Mouse (Mus musculus) embryo, embryonic 9.5 days (tissue): ENCODE measurements at regions not wholly inside any gene's neighbourhood (a gene's known extent, or its start where the extent isn't known, plus 50 kb on each side); places are given as distances from the start of the nearest gene placed in this dataset.
A peak's percentile ranks its signal among the peaks of the same experiment; 100 is the strongest.
"Not testable (repeated sequence)": the region's sequence is repeated elsewhere in the genome, so short reads cannot be mapped to it uniquely, and the experiment has no call there.

Experiments used
- DNase-seq: peaks from one replicate; pipeline ENCODE4 v3.0.0-alpha.2; 2017; ENCODE audit errors: extremely low spot score

DNA sequence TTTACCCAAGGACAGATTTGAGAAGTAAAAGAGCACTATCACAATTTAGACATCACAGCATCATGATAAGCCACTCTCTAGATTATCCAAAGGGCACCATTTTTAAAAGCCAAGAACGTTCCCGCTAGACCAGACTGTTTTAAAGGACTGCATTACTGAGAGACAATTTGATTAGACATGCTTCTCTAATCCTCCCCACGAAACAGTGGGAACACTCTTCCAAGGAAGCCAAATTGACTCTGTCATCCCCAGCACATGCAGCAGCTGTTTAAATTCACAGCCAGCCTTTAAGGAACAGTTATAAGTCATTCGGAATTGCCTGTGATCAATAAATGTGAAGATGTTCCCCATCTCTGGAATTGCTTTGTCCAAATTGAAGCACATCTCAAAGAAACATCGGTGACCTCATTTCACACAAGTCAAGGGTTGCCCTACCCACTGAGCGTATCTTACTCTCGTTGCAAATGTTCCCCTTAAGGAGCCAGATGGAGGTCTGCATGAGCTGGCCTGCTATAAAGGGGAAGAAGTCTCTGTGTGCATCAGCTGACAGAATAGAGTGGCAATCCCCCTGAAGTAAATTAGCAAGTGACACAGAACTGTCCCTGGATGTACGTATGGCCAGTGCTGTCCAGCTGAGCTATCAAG is 393.2 kb downstream of the Pid1 start:
- no peak for DNase-seq

DNA sequence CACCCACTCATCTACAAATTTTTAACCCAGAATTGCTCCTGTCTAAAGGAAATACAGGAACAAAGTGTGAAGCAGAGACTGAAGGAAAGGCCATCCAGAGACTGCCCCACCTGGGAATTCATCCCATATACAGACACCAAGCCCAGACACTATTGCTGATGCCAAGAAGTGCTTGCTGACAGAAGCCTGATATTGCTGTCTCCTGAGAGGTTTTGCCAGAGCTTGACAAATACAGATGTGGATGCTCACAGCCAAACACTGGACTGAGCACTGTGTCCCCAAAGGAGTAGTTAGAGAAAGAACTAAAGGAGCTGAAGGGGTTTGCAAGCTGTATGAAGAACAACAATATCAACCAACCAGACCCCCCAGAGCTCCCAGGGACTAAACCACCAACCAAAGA is 399.3 kb downstream of the Pid1 start:
- DNase-seq, result not testable (repeated sequence)

DNA sequence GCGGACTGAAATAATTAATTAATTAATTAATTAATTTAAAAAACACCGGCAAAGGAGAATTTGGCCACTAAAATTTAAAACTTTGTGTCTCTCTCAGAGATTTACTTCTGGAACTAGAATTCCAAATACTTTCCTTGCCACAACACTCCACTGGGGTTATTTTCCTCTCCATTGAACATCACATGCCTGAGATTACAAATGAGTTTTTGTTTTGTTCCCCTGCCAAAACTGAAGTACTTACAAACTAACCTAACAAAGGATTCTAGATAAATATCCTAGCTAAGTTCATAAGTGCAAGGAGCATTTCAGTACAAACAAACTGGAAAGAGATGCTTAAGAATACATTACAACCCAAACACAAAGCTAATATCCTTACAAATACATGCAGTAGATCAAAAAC is 402.2 kb downstream of the Pid1 start:
- DNase-seq, result no peak

DNA sequence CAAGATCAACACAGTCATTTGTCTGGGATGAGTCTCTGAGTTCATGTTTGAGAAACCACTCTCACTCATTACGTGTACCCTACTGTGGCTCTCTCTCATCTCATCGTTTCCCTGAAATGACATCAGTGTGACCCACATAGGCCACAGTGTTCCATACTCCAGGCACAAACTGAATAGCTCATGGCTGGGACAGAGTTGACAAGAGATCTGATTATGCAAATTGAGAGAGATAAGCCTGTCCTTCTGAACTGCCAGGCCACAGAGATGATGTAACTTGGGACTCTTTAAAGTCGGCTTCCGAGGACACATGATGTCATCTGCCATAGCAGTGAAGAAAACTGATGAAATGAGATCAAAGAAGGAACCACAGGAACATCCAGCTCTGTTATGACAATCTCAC is 404.2 kb downstream of the Pid1 start:
- no peak for DNase-seq

DNA sequence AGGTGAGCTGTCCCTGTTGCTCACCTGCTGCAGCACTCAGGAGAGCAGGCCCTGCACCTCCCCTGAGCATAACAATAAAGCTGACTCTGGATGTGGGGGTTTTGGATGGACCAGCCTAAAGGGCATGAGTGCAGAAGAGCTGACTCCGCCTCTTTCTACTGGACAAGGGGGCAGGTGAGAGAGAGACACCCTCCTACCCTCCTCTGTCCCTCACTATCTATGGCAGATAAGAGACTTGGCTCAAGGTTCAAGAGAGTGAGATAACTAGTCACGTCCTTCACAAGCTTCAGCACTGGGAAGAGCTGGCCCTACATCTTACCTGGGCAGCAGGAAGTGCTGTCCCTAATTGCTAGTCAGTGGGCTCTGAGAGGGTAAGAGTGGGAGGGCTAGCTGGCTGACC is 441.1 kb downstream of the Pid1 start:
- DNase-seq, result no peak

DNA sequence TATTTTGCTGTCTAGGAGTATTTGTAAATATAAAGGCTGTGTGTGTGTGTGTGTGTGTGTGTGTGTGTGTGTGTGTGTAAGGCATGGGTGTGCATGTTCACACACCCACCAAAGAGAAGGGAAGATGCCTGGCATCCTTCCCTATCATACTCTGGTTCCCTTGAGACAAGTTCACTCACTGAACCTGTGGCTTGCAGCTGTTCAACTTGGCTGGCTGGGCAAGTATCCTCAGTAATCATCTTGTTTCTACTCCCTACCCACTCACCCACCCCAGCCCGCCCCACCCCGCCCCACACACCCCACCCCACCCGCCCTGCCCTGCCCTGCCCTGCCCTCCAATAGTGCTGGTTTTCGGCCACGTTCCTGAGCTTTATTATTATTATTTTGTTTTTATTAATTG is 448.5 kb downstream of the Pid1 start:
- no peak for DNase-seq

DNA sequence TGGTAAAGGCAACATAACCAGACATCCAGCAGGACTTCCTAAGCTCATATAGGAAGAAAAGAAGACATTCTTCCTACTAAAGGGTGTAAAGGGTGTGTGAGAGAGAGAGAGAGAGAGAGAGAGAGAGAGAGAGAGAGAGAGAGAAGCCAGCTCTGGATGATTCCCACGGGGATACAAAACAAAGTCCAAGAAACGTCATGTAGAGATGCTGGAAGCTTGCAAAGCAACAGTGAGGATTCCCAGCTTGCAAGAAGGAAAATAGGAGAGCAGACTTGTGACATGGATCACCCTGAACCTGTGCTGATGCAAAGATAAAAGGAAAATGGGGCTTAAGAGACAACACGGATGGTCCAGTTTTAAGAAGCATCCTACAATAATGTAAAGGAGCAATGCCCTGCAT is 456.6 kb downstream of the Pid1 start:
- no peak for DNase-seq

DNA sequence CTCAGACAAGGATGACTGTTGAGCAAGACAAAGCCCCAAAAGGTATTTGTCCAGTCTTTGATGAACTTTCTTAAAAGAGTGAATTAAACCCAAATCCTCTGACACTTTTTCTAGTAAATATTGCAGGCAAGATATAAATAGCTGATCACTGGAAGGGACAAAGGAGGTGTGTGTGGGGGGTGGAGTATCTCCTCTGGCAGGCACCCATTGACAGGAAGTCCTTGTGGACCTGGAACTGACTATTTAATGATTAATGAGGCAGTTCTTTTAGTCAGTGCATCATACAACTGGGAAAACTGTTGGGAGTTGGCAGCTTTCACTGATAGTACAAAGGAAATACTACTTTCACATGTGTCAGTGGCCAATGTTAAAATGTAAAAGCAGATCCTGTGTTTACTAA is 457.1 kb downstream of the Pid1 start:
- DNase-seq, result no peak

DNA sequence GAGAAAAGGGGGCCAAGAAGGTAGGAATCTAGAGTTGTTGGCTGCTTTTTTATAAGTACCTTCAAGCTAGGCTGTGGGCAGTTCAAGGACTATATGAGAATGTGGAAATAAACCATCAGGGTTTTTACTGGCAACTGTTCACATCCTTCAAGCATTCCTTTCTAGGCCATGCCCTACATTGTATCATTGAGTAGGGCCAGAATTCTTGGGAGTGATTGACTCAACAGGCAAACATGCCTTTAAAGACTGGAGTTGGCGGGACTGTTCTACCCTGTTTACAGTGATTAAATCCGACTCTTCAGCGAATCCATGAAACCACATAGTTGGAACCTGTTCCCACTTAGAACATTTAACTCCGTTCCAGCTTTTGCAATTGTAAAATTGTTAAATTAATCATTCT is 463.8 kb downstream of the Pid1 start:
- DNase-seq, result no peak

DNA sequence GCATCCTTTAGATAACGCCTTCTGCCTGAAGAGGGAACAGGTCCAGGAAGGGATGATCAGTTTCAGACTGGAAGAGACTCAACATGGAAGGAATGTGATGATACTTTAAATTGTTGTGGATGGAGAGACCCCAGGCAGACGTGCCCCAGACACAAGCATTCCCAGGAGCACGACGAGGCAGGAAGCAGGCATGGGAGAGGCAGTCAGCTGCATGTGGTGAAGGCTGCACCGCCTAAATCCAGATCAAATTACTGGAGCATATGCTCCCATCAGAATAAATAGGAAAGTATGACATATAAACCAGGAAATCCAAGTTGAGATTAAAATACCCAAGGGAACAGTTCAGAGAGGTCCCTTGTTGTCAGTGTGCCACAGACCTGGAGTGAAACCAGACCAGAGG is 467.3 kb downstream of the Pid1 start:
- peak; percentile 10 for DNase-seq

DNA sequence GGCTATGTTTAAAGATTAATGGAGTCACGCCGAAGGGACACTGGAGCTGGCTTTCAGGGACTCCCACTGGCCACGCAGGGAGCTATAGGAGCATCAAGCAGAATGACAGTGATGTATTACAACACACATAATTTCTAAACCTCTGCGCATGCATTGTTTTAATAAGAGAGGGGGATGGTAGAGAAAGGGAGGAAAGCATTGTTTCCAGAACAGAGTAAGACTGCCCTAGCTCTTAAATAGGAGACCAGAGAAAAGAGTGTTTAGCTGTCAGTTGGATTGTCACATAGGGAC is 471.1 kb upstream of the Sphkap start:
- no peak for DNase-seq

DNA sequence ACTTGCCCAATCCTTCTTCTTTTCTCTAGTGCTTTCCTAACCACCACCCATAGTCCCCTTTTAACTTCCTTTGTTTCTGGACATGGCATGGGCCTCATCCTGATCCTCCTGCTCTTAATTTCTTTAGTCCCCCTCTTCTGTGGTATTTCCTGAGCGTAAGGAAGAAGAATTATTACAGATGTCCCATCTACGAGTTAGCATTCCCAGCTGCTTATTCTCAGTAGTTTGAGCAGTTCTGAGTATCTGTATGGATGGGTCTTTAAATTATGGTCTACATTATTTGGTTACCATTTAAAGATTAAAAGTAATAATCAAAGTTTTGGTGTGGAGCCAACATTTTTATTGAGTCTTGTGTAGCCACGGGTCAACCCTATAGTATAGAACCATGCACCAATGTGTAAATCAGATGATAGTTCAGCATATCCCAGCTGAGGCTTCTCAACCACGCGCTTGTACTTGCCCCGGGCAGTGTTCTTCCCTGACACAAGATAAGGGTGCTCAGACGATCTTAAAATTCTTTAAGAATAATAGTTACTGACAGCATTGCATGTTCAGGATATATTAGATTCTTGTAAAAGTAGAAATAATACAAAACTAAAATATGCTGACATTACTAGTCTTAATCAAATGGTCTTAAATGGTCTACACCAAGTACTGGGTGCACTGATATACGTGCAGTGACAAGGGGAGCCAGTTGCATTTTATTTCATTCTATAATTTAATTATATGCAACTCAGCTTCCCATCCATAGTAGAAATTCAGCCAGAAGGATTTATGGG is 470.5 kb upstream of the Sphkap start:
- no peak for DNase-seq

DNA sequence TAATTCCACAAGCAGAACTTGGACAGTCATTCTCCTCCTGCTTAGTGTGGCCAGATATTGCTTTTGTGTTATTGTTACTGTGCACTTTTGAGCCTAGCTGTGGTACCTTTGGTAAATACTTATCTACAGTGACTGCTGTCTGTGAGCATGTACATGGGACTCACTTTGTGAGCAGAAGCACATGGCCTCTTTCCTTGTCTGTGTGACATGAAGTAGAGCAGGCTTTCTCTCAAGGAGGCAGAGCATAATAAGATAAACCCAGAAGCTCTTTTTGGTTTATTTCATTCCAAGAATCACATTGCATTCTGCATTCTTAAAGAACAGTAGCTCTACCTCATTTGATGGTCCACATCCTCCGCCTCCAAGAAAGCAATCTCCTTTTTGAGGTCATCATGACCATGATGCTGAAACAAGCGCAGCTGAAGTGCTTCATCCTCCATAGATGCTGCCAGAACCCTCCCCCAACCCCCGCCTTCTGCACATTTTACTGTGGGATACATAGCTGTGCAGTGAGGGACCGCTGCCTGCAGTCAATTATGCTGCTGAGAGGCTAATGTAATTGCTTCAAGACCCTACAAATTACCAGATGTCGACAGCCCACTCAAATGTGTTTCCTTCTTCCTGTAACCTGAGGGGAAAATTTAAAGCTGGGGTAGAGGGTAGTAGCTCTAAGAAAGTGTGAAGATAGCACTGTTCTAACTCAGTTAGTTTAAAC is 463.0 kb upstream of the Sphkap start:
- DNase-seq, result peak; percentile 52

DNA sequence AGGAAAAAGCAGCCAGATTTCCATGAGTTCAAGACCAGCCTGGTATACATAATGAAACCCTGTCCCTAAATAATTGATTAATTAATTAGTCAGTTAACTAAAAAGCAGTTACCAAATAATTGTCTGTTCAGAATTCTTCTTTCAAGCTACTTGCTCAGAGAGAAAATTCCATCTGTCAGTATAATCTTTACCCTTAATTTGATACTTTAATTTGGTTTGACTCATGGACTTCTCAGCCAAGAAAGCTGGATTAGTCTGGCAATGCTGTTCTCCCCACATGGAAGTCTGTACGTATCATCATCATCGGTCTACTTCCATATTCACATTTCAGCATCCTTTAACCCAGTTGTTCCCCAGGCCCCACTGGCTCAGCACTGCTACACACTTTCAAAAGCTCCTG is 461.0 kb upstream of the Sphkap start:
- DNase-seq, result no peak

DNA sequence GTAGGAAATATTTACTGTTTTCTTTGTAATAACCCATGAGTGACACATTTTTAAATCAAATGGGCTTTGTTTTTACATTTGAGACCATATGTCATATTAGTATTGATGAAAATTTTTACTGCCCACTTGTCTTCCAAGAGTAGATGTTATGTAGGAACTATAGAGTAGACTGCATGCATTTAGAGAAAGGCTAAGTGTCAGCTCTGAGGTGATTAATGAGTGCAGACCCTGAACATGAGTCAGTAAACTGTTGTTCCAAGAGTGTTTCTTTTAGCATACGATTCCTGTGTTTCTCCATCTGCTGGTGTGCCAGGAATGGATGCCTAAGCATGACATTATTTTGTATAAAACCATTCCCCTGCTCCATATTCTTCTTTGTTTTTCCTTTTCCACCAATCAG is 454.5 kb upstream of the Sphkap start:
- no peak for DNase-seq

DNA sequence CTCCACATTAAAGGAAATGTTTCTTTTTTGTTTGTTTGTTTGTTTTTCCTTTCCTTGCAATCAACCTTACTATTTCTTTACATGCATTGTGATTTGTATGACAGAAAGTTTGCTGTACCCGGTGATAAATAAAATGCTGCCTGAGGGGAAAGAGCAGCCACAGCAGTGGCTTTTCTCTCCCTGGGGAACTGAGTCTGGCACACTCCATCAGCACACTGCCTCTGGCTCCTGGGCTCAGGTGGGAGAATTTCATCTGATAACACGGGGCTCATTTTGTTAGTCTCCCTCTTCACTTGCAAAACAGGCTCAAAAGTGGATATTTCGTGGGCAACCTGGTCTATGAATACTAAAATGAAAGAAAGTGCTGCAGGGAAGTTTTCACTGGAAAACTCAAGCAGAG is 454.1 kb upstream of the Sphkap start:
- DNase-seq, result no peak

DNA sequence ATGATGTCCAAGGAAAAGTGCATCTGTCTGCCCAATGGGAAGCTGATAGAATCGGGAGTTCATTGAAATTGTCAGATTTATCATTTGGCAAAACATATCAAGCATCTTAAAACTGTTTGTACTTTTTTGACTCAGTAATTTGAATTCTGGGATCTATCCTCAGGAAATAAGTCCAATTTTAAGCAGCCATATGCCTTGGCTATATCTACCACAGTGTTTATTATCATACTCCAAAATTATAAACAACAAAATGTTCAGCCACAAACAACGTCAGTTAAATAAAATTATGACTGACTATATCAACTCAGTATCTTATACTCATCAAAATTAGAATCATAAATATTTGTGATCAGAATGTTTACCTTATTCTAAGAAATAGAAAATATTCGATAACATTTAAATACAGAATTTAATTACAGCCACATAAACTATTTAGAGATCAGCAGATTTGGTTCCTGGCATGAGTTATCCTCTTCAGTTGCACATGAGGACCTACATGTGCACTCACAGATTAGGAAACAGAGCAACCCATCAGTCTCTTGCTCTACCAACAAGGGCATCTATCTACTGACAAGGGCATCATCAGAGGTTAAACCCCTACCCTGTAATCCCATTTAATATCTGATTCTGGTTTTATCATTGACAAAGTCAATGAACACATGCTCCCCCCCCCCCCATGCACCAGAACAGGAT is 451.9 kb upstream of the Sphkap start:
- no peak for DNase-seq

DNA sequence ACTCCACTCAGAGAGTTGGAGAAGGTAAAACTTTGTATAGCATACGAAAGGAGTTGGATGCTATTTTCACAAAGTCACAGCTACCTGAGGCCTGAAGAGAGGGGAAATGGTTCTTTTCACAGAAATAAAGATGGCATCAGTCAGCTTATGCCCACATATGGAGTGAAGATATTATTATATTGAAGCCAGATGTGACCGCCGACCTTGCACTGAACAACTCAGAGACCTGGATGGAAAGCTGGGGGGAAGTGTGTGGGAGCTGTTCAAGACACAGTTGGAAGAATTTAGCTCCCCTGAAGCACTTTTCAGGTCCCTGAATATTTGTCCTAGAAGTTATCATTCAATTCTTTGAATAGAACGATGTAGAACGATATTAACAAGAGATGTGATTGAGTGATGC is 446.0 kb upstream of the Sphkap start:
- DNase-seq, result no peak

DNA sequence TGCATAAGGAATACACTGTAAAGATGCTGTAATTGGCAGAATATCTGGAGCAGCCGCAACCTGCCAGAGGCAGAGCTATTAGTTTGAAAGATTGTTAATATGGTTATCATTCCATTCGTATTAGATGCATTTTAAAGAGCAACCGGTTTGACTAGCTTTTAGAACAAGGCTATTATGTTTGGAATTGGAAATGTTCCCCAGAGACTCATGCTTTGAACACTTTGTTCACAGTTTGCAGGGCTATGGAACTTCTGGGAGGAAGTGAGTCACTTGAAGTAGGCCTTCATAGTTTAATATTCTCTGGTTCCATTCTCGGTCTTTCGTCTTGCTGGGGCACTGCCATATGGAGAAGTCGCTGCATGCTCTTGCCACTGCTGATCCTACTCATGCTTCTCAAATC is 443.1 kb upstream of the Sphkap start:
- DNase-seq, result no peak

DNA sequence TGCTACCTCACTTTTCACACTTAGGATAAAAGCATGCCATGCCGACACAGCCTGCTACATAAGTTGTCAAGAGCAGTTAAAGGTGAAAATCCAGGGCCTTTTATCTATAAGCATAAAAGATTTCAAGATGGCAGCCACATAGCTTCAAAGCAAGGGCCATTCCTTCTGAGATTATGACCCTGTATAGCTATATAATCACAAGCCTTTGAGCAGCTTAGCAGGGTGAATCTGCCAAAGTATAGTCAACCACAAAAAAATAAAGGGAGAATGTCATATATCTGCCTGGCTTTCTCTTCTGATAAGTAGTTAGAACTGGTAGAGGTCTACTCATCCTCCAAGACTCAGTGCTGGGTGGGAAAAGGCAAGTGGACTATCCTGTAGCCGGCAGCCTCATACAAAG is 440.4 kb upstream of the Sphkap start:
- DNase-seq, result no peak

DNA sequence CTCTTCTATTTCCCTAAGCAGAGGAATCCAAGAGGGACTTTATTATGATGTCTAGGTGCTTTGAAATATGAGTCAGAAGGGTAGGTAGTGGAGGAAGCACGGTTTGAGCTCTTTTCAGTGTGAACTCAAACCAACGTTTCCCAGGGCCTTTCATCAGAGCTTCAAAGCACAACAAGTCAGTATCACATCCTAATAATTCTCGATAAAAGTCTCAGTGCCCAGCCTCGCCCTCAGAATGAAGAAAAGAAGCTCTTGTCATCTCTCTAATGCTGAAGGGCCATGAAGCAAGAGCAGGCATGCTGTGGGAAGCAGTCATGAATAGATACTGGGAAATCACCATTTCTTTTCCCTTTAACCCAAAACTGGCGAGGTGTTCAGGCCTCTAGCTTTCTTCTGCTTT is 440.0 kb upstream of the Sphkap start:
- no peak for DNase-seq

DNA sequence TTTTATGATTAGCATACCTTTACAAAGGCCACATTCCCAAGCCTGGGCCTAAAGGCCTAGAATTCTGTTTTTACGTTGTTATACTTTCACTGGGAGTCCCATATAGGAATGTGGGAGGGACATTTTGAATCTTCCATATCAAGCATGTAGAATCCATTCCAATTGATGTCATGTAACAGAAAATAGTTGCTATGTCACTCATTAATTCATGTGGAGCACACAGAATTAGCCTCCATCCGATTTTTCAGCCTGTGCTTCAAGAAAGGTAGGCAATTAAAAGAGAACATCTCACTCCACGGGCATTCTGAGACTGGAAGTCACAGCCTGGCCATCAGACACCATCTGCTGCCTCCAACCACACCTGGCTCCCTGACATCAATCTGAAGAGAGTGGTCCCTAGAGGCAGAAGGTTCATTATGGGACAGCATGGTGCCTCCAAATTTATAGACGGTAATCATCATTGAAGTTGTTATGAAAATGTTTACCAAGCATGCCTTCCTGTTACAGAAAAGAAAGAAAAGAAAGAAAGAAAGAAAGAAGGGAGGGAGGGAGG is 436.9 kb upstream of the Sphkap start:
- DNase-seq, result no peak
